Mouse (Mus musculus): ENCODE data around the gene Taf6l.
"Not testable (repeated sequence)": the region's sequence is repeated elsewhere in the genome, so short reads cannot be mapped to it uniquely, and the experiment has no call there.

Taf6l gene

GRCm38 (mm10) chr19:8736160-8736467 lies 50.1 kb downstream of the Taf6l start:
- DNase-seq (ENCODE audit: low spot score), result no peak

GRCm38 (mm10) chr19:8735389-8736159 lies 50.6 kb downstream of the Taf6l start, which contains the start of gene Wdr74:
Gene Wdr74, plus strand, starts transcription at chr19:8735827.
- peak; percentile 91 for DNase-seq (ENCODE audit: low spot score)

- no peak for DNase-seq (ENCODE audit: low spot score)
These were observed 51.9 kb downstream of the Taf6l start for GRCm38 (mm10) chr19:8734334-8734733.

GRCm38 (mm10) chr19:8728335-8729099 lies 57.7 kb downstream of the Taf6l start:
- not testable (repeated sequence) for DNase-seq (ENCODE audit: low spot score)

- DNase-seq (ENCODE audit: low spot score), result no peak
These were observed 58.6 kb downstream of the Taf6l start for GRCm38 (mm10) chr19:8727495-8728114.

- no peak for DNase-seq (ENCODE audit: low spot score)
These were observed 59.4 kb downstream of the Taf6l start for GRCm38 (mm10) chr19:8726609-8727390.

- no peak for DNase-seq (ENCODE audit: low spot score)
These were observed 61.1 kb downstream of the Taf6l start for GRCm38 (mm10) chr19:8725081-8725613.

Data from urinary bladder, postnatal 14 days (tissue).